Mouse (Mus musculus): Measurements from ENCODE around the gene Fnbp1.

Fnbp1 gene

DNA sequence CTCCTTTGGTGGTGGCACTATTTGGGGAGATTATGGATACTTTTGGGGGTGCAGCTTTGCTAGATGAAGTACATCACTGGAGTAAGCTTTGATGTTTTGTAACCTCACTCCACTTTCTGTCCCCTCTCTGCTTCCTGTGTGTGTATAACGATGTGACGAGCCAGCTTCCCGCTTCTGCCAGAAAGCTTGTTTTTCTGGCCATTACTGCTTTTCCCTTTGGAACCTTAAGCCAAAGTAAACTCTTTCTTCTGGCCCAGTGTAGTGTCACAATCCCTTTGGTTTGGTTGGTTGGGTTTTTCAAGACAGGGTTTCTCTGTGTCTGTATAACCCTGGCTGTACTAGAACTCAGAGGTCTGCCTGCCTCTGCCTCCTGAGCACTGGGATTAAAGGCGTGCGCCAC lies 19.0 kb downstream of the Fnbp1 start:
- no peak for DNase-seq

- DNase-seq: no peak
Measured at GRCm38 (mm10) chr2:31121131-31121693, 20.6 kb downstream of the Fnbp1 start.

GRCm38 (mm10) chr2:31119795-31120194 lies 22.0 kb downstream of the Fnbp1 start:
- DNase-seq: no peak

GRCm38 (mm10) chr2:31118639-31119380 lies 23.0 kb downstream of the Fnbp1 start:
- DNase-seq: no peak

DNA sequence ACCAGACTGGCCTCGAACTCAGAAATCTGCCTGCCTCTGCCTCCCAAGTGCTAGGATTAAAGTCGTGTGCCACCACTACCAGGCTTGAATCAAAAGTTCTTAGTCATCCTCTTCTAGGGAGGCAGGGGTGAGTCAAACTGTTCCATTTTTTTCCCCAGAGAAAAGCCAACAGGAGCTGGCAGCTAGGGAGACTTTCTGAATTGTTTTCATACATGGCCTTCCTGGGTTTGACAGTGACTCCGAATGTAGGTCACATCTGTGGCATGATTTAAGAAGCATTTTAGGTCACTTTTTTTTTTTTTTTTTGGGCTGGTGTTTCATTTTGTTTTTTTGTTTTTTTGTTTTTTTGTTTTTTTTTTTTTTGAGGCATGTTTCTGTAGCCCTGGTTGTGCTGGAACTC lies 23.6 kb downstream of the Fnbp1 start:
- DNase-seq: no peak

- no peak for DNase-seq
Measured at GRCm38 (mm10) chr2:31115943-31116731, 25.7 kb downstream of the Fnbp1 start.

DNA sequence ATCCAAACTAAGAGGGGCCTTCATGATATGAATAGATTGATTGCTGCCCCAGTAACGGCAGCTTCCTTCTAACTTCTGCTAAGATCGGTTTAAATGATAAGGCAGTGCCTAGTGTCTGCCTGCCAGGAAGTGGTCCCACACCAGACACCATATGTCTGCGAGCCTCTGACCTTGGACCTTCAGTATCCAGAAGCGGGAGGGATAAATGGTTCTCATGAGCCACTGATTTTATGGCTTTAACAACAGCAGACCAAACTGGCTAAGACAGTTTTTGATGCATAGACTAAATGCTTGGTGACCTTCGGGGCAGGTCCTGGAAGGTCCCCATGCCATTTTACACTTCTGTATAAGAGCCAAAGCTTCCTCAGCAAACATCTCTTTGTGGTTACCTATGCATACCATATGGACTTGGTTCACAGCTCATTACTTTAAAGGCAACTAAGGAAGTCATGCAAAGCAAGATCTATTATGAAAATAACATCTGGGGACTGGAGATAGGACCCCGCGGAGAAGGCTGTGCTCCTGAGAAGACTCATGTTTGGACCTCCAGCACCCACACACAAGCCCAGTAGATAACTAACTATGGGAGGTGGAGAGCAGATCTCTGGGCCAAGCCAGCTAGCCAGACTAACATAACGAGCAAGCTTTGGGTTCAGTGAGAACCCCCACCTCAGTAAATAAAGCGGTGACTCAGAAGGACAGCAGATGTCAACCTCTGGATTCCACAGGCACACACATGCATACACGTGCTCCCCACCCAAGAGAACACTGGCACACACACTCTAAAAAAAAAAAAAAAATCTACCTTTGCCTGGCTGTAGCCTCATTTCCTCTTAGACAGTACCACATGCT lies 26.5 kb downstream of the Fnbp1 start:
- no peak for DNase-seq

DNA sequence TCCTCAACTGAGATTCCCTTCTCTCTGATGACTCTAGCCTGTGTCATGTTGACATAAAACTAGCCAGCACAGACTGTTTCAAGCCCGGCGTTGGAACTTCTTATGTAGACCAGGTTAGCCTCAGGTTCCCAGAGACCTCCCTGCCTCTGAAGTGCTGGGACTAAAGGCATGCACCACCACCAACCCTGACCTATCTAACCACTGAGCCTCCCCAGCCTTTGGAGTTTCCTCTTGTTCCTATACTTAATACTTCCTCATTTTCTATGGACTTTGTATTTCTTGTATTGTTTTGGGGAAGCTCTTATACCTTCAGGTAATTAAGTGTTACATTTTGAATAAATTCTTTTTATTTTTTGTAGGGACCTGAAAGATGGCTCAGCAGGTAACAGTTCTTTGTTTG lies 27.6 kb downstream of the Fnbp1 start:
- no peak for DNase-seq

DNA sequence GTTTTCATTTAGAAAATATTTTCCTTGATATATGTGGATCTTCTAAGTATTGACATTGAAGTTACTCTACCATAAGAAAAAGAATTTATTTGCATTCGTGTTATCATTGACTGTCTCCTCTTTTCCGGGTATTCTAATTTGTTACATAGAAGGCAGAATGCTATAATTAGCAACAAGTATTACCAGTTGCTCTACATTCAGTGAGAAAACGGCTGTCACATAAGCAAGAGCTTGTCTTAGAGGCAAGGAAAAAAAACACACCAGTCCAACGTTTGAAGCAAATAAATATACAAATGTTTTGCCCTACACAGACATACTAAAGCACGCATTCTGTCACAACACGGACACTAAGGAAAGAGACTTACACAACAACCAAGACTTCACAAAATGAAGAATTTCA lies 30.1 kb downstream of the Fnbp1 start:
- DNase-seq: no peak

- no peak for DNase-seq
Measured at GRCm38 (mm10) chr2:31109960-31110548, 31.8 kb downstream of the Fnbp1 start.

DNA sequence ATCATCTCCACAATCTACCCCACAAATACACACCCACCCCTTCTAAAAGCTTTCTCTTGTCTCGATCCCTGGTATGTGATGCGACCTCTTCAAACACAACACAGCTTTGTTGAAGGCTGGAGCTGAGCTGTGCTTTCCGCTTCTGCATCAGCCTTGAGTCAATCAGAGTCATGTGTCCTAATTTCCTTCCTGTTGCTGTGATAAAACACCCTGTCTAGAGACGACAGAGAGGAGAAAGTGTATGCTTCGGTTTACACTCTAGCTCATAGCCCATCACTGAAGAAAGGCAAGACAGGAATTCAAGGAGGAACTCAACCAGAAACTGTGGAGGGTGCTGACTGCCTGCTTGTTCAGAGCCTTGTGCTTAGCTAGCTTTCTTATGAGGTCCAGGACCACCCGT lies 33.6 kb downstream of the Fnbp1 start:
- DNase-seq: no peak

GRCm38 (mm10) chr2:31106621-31107320 lies 35.0 kb downstream of the Fnbp1 start:
- DNase-seq: peak; percentile 37

- no peak for DNase-seq
Measured at GRCm38 (mm10) chr2:31106004-31106403, 35.8 kb downstream of the Fnbp1 start.

GRCm38 (mm10) chr2:31105279-31105678 lies 36.5 kb downstream of the Fnbp1 start:
- no peak for DNase-seq

- no peak for DNase-seq
Measured at GRCm38 (mm10) chr2:31103321-31103720, 38.5 kb downstream of the Fnbp1 start.

GRCm38 (mm10) chr2:31101285-31101684 lies 40.5 kb downstream of the Fnbp1 start:
- no peak for DNase-seq

DNA sequence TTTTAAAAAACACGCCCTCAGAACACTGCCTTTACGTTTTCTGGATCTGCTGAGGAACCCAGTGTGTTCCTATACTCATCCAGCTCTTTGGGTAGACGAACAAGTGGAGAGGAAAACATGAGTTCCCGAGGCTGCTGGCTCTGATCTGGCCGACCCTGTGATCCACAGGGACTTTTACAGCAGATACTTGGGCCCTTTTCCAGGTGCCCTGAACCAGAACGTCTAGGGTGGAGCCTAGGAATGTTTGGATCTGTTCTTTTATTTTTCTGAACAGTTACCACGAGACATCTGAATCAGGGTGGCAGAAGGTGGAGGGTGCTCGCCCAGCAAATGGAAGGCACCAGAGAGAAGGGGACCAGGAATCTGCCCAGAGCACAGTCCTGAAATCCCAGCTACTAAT lies 42.7 kb downstream of the Fnbp1 start:
- DNase-seq: peak; percentile 79

GRCm38 (mm10) chr2:31098616-31099015 lies 43.2 kb downstream of the Fnbp1 start:
- peak; percentile 61 for DNase-seq

DNA sequence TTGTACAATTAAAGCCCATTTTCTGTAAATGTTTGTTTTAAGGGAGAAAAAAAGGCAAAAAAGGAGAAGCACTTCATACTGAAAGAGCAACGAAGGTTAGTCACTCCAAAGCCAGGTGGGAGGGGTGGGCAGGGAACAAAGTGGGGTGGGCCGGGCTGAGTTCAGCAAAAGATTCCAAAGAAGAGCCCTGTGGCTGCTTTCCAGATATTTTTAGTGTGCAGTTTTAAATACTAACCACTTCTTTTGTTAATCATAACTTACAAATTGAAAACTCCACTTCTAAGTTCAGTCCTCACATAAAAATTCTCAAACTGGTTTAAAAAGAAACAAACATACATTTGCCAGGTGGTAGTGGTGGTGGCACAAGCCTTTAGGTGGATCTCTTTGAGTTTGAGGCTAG lies 44.5 kb downstream of the Fnbp1 start:
- no peak for DNase-seq

DNA sequence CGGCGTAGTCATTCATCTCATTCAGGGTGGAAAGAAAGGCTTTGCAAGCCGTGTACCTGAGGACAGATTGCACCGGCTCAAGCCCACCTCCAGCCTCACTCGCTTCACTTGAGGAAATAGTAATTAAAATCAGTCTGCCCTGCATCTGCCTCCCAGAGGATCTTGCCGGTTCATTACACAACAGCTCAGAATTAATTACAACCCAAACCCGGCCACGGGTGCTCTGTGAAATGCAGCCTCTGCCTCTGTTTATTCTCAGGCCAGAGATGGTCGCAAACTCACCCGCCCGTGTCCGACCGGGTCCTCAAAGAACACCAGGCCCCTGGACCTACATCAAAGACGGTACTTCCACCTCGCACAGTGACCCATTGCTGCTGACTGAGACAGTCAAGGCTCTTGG lies 45.7 kb downstream of the Fnbp1 start:
- DNase-seq: peak; percentile 45

- peak; percentile 16 for DNase-seq
Measured at GRCm38 (mm10) chr2:31094565-31094964, 47.2 kb downstream of the Fnbp1 start.

- DNase-seq: no peak
Measured at GRCm38 (mm10) chr2:31092939-31093338, 48.9 kb downstream of the Fnbp1 start.

All from kidney, adult 18-20 months (tissue).